Mouse (Mus musculus): ENCODE measurements around the gene Zc3h7b. TPM values are rescaled to one million over a fixed set of nuclear protein-coding genes. Genes with fewer than 3 reads are reported as not detected.

Zc3h7b gene
- total and polyA plus RNA-seq, 3 experiments, result 18.2 to 108 (median 41.5) TPM

DNA sequence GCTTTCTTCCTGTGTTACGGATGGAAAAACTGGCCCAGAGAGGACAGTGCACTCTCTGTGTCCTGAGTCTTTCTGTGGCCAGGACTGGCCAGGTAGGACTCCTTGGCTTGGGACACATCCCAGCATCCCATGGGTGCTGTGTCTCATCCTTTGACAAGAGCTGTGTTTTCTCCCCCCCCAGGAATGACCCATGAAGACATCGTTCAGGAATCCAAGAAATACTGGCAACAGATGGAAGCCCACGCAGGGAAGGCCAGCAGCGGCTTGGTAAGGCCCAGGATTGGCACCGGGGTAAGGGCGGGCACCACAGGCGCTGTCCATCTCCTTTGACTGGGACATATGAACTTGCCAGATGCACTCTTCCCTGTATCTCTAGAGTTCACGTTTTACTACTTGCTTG lies 40.8 kb downstream of the Zc3h7b start:
- Histone ChIP-seq H3K79me2 (ENCODE audit: control insufficient read depth, insufficient read depth, low read length, poor library complexity) (no peaks in the 10 kb centered on the region), H3K27ac (ENCODE audit: control insufficient read depth, low read depth, low read length) (no peak overlapping the region), H3K9ac (ENCODE audit: control insufficient read depth, low read depth, low read length, poor library complexity, severe bottlenecking) (no peak overlapping the region), H3K27me3 (ENCODE audit: control insufficient read depth in 1 of 2, insufficient read depth in 2 of 2, low read length in 2 of 2) (no peaks in the 10 kb centered on the region), H3K4me1 (ENCODE audit: control insufficient read depth in 1 of 2, insufficient read depth in 2 of 2, low read length in 2 of 2) (no peaks in the 10 kb centered on the region), H3K9me3 (replicated peaks; ENCODE audit: insufficient read depth, low read length) (no peaks in the 10 kb centered on the region), H3K4me3 (ENCODE audit: control insufficient read depth in 1 of 2, insufficient read depth in 1 of 2, low read depth in 2 of 2, low read length in 2 of 2) (no peak overlapping the region), H3K36me3 (ENCODE audit: control insufficient read depth in 1 of 2, insufficient read depth in 2 of 2, low read length in 2 of 2) (no peaks in the 10 kb centered on the region; a peak in 1 of 4 replicates)
- TF ChIP-seq RAD21 (IDR thresholded peaks at IDR 0.05; ENCODE audit: low read depth, low read length), result no peak
- TF ChIP-seq E2F4 (IDR thresholded peaks at IDR 0.05; ENCODE audit: borderline replicate concordance, low read depth, low read length), result no peak
- no peak for TF ChIP-seq ZNF384 (IDR thresholded peaks at IDR 0.05; ENCODE audit: low read depth, low read length)
- TF ChIP-seq MYC (IDR thresholded peaks at IDR 0.05; ENCODE audit: low read depth, low read length), result no peak
- no peak for TF ChIP-seq MAFK (IDR thresholded peaks at IDR 0.05; ENCODE audit: borderline replicate concordance, low read depth, low read length)
- TF ChIP-seq EP300 (IDR thresholded peaks at IDR 0.05; ENCODE audit: low read depth in 1 of 2, low read length in 2 of 2), result no peak
- TF ChIP-seq ZC3H11A (IDR thresholded peaks at IDR 0.05; ENCODE audit: low read depth, low read length), result no peak
- no peak for TF ChIP-seq TCF12 (IDR thresholded peaks at IDR 0.05; ENCODE audit: low read depth, low read length)
- no peak for TF ChIP-seq HCFC1 (IDR thresholded peaks at IDR 0.05; ENCODE audit: low read depth, low read length)
- TF ChIP-seq GABPA (IDR thresholded peaks at IDR 0.05; ENCODE audit: low read depth, low read length), result no peak
- DNase-seq (ENCODE audit: low read depth, low spot score), result no peak

DNA sequence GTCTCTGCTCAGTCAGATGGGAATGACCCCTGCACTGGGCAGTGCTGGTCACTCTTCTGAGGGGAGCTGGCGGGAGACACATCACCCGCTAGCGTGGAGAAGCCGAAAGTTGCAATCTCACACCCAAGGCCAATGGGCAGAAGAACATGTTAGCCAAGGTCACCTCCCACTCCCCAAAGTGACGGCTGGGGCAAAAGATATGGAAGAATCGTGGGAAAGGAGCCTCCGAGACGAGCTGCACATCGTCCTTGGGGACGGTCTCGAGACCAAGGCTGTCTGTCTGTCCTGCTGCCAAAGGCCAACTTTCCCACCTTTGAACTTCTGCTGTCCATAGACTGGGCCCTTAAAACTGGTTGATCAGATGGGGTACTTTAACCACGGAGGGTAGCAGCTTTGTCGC lies 42.7 kb downstream of the Zc3h7b start:
- TF ChIP-seq ZC3H11A (IDR thresholded peaks at IDR 0.05; ENCODE audit: low read depth, low read length), result no peak
- TF ChIP-seq CHD1 (IDR thresholded peaks at IDR 0.05; ENCODE audit: low read depth, low read length), result no peak
- TF ChIP-seq MAFK (IDR thresholded peaks at IDR 0.05; ENCODE audit: borderline replicate concordance, low read depth, low read length), result no peak
- TF ChIP-seq ETS1 (IDR thresholded peaks at IDR 0.05; ENCODE audit: low read depth, low read length), result no peak
- no peak for TF ChIP-seq MXI1 (IDR thresholded peaks at IDR 0.05; ENCODE audit: low read depth, low read length)
- no peak for TF ChIP-seq EP300 (IDR thresholded peaks at IDR 0.05; ENCODE audit: low read depth in 1 of 2, low read length in 2 of 2)
- TF ChIP-seq GABPA (IDR thresholded peaks at IDR 0.05; ENCODE audit: low read depth, low read length), result no peak
- no peak for TF ChIP-seq JUND (IDR thresholded peaks at IDR 0.05; ENCODE audit: low read depth, low read length)
- no peaks in the 10 kb centered on the region for H3K27me3 ChIP-seq (ENCODE audit: control insufficient read depth in 1 of 2, insufficient read depth in 2 of 2, low read length in 2 of 2)
- no peak for DNase-seq (ENCODE audit: low read depth, low spot score)
- H3K27ac ChIP-seq (ENCODE audit: control insufficient read depth, low read depth, low read length), result no peak overlapping the region
- H3K4me1 ChIP-seq (ENCODE audit: control insufficient read depth in 1 of 2, insufficient read depth in 2 of 2, low read length in 2 of 2), result no peaks in the 10 kb centered on the region
- H3K9me3 ChIP-seq (replicated peaks; ENCODE audit: insufficient read depth, low read length), result no peaks in the 10 kb centered on the region
- no peaks in the 10 kb centered on the region; a peak in 1 of 4 replicates for H3K36me3 ChIP-seq (ENCODE audit: control insufficient read depth in 1 of 2, insufficient read depth in 2 of 2, low read length in 2 of 2)
- H3K4me3 ChIP-seq (ENCODE audit: control insufficient read depth in 1 of 2, insufficient read depth in 1 of 2, low read depth in 2 of 2, low read length in 2 of 2), result no peak overlapping the region
- H3K79me2 ChIP-seq (ENCODE audit: control insufficient read depth, insufficient read depth, low read length, poor library complexity), result no peaks in the 10 kb centered on the region
- H3K9ac ChIP-seq (ENCODE audit: control insufficient read depth, low read depth, low read length, poor library complexity, severe bottlenecking), result no peak overlapping the region

- DNase-seq (ENCODE audit: low read depth, low spot score), result no peak
- H3K27ac ChIP-seq (ENCODE audit: control insufficient read depth, low read depth, low read length), result no peak overlapping the region
- no peak for TF ChIP-seq TAL1 (IDR thresholded peaks at IDR 0.05; ENCODE audit: low read length)
- no peak for TF ChIP-seq ZNF384 (IDR thresholded peaks at IDR 0.05; ENCODE audit: low read depth, low read length)
- no peak for TF ChIP-seq MAFK (IDR thresholded peaks at IDR 0.05; ENCODE audit: borderline replicate concordance, low read depth, low read length)
- TF ChIP-seq ETS1 (IDR thresholded peaks at IDR 0.05; ENCODE audit: low read depth, low read length), result no peak
- no peak for TF ChIP-seq NELFE (IDR thresholded peaks at IDR 0.05; ENCODE audit: low read depth, low read length)
- no peaks in the 10 kb centered on the region for H3K36me3 ChIP-seq (ENCODE audit: control insufficient read depth in 1 of 2, insufficient read depth in 2 of 2, low read length in 2 of 2)
- H3K9me3 ChIP-seq (replicated peaks; ENCODE audit: insufficient read depth, low read length), result no peaks in the 10 kb centered on the region
- H3K4me1 ChIP-seq (ENCODE audit: control insufficient read depth in 1 of 2, insufficient read depth in 2 of 2, low read length in 2 of 2), result no peaks in the 10 kb centered on the region
- H3K9ac ChIP-seq (ENCODE audit: control insufficient read depth, low read depth, low read length, poor library complexity, severe bottlenecking), result no peak overlapping the region
- no peaks in the 10 kb centered on the region for H3K79me2 ChIP-seq (ENCODE audit: control insufficient read depth, insufficient read depth, low read length, poor library complexity)
- no peak overlapping the region for H3K4me3 ChIP-seq (ENCODE audit: control insufficient read depth in 1 of 2, insufficient read depth in 1 of 2, low read depth in 2 of 2, low read length in 2 of 2)
- H3K27me3 ChIP-seq (ENCODE audit: control insufficient read depth in 1 of 2, insufficient read depth in 2 of 2, low read length in 2 of 2), result no peaks in the 10 kb centered on the region
Observed at GRCm38 (mm10) chr15:81792444-81792843, 47.6 kb downstream of the Zc3h7b start.
